Mouse (Mus musculus) c-Kit-positive CD71-negative TER-119-negative erythroid progenitor cells, embryonic 14.5 days (primary cell): ENCODE measurements around the gene Zar1l.

Experiments used
- DNase-seq: peaks from one replicate; pipeline ENCODE4 v3.0.0-alpha.2; 2013; ENCODE audit warnings: low read depth

The Zar1l gene

DNA sequence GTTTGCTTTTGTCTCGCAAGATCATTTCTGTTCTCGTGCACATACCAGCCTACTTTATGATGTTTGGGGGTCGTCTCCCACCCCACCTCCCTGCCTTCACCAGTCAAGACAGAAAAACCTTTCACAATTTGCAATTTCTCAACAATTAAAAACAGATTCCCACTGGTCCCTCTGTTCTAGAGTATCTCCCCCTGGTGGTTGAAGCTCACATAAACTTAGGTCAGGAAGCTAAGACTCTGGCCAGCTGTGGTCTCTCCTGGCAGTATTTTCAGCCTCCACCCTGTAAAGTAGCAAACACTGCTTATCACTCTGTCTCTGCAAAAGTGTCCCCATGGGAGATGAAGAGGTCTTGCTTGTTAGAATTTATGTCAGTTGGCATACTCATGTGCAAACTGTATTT lies 32.8 kb downstream of the Zar1l start:
- DNase-seq: no peak

DNA sequence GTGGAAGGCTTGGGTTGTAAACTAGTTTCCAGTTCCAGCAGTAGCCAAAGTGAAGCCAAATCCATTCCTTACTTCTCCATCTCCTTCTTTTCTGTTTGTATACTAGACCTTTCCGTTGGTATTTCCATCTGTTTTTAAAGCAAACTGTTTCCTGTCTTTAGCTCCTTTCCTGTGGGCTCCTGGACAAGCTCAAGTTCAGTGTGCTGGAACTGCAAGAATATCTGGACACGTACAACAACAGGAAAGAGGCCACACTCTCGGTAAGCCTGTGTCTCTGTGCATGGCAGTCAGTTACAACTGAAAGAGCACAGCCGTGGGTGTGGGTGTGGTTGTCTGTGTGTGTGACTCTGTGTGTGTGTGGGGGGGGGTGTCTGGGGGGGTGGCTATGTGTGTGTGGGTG lies 39.4 kb downstream of the Zar1l start:
- no peak for DNase-seq

DNA sequence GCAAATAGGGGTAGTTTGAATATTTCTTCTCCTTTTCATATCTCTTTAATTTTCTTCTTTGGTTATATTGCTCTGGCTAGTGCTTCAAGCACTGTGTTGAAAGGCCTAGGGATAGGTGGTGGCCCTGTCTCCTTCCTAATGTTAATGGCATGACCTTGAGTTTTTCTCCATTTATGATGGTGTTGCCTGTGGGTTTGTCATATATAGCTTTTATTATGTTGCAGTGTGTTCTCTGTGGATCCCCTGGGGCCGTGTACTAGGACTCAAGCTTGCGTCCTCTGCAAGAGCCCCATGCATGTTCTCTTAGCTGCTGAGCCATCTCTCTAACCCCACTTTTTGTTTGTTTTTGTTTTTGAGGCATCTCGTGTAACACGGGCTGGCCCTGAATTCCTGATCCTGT lies 40.6 kb downstream of the Zar1l start:
- no peak for DNase-seq

DNA sequence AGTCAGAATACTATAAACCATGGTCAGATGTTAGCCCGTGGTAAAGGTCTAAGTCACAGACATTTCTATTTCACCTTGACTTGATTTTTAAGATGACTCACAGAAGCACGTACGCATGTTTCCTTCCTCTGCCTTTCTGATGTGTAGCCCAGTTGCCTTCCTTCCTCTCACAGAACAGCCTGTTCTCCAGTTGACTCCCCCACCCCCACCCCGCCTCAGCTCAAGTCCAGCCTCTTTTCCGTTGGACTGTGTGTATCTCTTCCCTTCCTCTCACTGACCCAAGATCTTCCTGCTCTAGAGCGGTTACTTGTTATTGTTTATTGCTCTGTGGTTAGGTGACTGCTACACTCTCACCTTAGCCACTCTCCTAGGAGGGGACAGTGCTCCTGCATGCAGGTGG lies 49.5 kb downstream of the Zar1l start:
- DNase-seq: no peak

DNA sequence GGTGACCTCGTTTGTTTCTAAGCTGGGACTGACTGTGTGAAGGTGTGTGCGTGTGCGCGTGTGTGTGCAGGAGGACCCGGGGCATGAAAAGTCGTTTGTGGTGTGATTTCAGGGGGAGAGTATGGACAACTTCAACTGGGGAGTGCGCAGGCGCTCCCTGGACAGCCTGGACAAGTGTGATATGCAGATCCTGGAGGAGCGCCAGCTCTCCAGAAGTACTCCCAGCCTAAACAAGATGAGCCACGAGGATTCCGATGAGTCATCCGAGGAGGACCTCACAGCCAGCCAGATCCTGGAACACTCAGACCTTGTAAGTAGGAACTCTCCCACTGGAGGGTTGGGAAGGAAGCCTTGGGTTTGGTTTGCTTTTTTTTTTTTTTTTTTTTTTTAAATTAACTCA lies 51.8 kb downstream of the Zar1l start:
- no peak for DNase-seq

DNA sequence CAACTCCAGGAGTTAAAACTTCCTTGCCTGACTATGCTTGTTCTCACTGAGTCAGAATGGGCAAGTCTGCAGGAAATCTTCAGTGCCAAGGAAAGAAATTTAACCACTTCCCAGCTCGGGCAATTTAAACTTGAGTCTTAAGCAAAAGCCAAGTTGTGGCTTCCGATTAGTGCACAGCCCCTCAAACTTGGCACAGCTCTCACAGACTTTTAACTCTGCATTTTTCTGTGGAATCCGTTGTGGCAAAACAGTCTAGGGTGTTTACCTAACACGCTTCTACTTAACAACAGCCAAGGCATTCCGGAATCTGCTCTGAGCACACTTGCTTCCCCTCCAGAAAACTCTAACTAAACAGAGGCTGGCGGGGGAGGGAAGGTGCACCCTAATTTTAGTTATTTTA lies 52.7 kb downstream of the Zar1l start:
- DNase-seq: no peak

DNA sequence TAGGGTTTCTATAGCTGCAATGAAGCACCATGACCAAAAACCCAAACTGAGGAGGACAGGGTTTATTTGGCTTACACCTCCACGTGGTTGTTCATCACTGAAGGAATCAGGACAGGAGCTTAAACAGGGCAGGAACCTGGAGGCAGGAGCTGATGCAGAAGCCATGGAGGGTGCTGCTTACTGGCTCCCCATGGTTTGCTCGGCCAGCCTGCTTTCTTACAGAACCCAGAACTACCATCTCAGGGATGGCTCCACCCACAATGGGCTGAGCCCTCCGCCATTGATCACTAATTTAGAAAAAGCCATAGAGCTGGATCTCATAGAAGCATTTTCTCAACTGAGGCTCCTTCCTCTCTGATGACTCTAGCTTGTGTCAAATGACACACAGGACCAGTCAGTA lies 53.2 kb downstream of the Zar1l start:
- no peak for DNase-seq

DNA sequence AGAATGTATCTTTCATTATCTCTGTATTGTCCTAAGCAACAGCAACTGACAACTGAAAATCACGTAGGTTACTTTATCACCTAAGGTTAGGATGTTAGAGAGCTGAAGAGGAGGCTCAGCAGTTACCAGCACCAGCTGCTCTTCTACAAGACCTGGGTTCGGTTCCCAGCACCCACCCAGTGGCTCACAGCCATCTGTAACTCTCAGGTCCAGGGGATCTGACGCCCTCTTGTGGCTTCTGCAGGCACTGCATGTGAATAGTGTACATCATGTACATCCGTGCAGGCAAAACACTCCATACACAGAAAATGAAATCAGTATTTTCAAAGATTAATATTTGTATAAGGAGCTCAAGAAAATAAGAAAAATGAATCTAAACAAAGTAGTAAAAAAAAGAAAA lies 58.2 kb downstream of the Zar1l start:
- no peak for DNase-seq

DNA sequence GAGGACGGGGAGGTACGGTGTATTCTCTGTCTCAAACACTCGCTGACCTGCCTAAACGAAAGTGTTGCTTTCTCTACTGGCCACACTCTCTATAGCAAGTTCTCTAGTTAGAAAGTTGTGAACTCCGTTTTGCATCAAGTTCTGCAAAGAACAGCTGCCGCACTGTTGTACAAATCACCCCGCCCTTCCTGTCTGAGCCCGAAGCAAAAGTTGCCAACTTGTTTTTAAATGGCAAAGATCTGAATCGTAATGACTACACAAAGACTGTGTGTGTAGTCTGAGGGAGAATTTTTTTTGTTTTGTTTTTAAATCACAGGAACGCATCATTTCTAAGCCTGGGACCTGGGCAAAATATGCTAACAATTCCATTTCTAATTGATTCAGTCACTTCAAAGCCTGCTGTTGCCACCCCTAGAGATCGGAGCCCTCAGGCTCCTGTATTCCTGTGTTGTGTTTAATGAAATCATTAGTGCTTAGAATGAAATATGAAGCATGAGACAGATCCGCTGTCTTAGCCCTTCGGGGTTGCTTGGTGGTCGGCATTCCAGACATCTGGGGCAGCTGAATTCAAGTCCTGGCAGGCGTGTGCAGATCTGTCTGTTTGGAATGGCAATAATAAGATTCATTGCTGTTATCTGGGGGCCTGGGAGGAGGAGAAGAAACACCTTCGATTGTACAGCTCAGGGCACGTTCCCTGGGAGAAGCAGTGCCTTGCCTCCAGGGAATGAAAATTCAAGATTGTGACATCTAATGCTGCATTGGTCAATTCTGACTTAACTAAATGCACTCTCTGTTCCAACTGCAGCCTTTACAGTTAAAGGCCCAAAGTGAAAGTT lies 59.8 kb downstream of the Zar1l start:
- no peak for DNase-seq

DNA sequence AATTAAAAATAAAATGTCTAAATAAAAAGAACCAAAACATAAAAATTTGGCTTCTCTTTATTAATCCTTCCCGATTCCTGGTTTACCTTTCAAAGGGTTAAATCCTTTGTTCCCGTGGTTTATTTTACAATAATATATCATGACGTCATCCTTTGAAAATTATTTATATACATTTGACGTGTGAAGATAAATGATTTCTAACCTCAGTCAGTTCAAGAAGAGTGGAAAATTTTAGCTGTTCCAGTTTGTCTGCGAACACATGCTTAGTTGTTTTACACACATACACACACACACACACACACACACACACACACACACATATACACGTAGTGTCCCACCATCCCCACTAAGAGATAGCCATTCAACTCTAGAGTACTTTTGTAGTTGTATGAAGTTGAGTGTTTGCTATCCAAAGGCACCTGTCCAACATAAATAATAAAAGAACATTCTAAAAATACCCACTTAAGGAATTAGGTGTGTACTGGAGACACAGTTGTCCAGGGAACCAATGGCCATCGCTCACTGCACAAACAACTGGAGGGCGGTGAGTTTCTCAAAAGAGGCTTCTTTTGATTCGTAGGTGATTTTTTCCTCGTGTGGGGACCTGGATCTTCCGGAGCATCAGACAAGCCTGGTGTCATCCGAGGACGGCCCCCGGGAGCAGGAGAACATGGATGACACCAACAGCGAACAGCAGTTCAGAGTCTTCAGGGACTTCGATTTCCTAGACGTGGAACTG lies 60.6 kb downstream of the Zar1l start:
- no peak for DNase-seq
